Mouse (Mus musculus): ENCODE data around the gene Tinag. TPM values are rescaled to one million over a fixed set of nuclear protein-coding genes. Genes with fewer than 3 reads are reported as not detected.

Tinag gene
- polyA plus RNA-seq (2012; ENCODE audit: low replicate concordance), result not detected in 2 replicates

DNA sequence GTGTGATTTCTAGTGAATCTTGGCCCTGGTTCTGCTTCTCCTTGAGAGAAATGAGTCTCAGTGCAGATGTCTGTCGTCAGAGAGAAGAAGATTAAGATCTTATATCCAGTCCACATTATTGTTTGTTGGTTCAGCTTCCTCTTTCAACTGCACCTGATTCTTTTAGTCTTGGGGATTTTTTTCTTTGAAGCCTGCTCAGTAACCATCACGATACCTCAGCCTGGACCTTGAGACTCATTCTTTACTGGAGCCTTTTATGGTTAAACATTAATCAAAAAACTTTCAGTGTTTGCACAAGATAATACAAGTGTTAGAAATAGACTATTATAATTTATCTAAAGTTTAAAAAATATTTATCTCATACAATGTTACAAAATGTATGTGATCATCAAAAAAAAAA, at the start of gene Tinag:
Tinag (minus strand) TSS at position 210 of the 400 bp plus-strand sequence.

All from hematopoietic multipotent progenitor cell, adult 10-12 weeks (in vitro differentiated cells).